Mouse (Mus musculus): ENCODE data around the gene Kcnk3.

Kcnk3 gene

DNA sequence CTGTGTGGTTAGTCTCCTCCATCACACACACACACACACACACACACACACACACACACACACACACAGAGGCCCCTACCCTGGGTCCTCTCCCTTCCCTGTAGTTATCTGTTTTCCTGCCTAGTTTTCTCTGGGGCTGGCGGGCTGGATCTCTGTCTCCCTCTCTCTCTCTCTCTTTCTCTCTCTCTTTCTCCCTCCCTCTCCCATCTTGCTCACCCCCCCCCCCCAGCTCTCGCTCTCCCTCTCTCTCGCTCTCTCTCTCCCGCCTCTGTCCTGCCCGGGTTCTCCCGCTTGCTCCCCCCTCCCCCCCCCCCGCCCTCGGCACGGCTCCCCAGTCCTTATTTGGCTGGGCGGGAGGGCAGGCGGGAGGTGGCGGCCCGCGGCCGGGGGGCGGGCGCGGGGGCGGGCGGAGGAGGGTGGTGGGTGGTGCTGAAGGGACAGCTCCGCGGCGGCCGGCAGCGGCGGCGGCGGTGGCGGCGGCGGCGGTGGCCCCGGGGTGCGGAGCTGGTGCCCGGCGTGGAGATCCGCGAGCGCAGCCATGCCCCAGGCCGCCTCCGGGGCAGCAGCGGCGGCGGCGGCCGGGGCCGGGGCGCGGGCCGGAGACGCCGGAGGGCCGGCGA lies at the start of gene Kcnk3:
Kcnk3 (plus strand) TSS at position 490 of the 620 bp plus-strand sequence.
- DNase-seq (ENCODE audit: low spot score), result no peak

DNA sequence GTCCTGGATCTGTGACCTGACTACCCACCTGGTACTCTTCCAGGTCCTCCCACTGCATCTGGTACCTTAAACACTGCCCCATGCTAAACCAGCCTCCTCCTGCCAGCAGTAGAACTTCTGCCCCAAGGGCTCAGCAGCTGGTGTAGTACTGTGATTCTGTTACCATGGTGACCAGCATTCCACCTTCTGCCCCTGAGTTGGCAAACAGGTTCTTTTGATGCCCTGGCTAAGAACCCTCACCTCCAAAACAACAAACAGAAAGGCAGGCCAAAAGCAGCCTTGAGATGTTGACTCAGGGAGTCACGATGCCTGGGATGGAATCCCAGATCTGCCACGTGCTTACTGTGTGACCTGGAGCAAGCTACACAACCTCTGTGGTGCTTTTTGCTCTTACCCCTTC lies 42.3 kb upstream of the Kcnk3 start, which contains the start of gene Cib4:
Cib4 (minus strand) TSS at position 139 of the 400 bp plus-strand sequence.
- DNase-seq (ENCODE audit: low spot score), result no peak

DNA sequence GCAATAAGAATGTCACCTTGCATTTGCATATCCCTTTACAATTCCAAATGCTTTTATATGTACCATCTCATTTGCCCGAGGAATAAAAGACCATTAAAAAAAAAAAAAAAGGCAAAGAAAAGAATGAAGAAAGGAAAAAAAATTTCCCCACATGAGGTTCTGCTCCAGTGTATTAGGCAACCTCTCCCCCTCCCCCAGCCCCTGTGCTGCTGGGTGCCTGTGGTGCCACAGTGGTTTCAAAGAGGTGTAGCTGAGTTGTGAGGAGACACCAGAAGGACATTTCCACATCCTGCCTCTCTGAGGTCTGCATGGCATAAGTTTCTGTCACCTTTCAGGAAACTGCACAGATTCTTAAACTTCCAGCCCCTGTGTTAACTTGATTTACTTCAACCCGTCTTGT lies 39.3 kb upstream of the Kcnk3 start:
- DNase-seq (ENCODE audit: low spot score), result no peak

DNA sequence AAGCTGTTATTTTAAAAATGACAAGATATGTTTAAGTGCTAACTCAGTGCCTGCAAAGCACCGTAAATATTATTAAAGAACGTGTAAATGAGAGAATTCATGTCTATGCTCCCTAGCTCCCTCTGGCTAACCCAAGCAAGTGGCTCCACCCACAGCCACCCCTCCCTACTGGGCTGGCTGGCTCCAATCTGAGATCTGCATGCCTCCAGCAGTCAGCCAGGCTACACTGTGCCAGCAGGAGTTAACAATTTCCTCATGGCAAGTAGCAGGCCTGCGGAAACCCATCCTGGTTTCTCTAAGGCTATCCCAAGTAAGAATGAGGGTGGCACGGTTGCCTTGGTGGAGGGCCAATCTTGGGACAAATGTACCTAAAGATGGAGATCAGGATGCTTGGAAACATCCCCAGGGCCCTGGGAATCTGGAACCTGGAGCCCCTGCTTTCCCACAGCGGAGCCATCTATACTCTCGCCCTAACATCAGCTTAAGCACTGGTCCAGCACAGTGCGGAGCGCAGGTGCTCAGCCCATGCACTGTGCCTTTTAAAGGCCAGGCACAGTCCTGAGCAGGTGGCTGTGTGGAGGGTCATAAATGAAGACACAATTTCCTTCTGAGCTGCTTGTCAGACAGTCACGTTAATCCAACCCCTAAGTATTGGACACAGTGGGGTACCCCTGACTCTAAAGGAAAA lies 37.5 kb upstream of the Kcnk3 start:
- no peak for DNase-seq (ENCODE audit: low spot score)

DNA sequence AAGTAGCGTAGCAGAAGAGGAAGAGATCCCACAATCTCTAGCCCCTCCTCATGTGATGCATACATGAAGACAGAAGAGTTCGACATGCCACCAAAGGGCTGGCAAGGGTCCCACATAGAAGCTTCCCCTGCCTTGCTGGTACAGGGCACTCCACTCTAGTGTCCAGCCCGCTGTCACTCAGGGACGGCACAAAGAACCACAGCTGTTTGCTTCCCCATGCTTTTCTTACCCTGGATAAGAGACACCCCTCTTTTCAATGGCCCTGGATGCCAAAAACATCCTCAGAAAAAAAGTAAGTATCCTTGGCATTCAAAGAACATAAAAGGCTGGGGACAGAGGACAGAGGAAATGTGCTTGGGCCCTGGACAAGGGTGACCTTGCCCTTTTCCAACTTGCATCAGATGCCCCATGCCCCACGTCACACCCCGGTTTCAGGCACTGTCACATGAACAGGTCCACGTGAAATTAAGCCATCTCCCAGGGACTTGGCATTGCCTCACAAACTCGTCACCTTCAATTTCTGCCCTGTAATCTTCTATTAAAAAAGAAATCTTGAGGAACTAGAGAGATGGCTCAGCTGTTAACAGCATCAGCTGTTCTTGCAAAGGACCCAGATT lies 36.8 kb upstream of the Kcnk3 start:
- no peak for DNase-seq (ENCODE audit: low spot score)

DNA sequence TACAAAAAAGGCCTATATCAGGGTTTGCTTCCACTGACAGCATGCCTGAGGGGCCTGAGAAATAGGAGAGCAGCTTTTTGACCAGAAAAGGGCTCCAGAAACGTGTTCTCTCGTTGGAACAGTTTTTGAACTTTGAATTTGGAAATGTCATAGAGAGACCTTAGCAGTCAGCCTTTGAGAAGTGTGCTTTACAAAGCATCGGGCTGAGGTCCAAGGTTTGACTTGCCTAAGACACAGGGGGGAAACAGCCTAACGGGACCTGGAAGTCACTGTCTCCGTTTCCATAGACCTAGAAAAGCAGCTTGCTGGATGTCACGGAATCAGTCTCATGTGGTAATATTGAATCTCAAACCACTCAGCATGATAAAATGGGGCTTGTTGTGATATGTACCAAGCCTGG lies 36.0 kb upstream of the Kcnk3 start:
- DNase-seq (ENCODE audit: low spot score), result no peak

DNA sequence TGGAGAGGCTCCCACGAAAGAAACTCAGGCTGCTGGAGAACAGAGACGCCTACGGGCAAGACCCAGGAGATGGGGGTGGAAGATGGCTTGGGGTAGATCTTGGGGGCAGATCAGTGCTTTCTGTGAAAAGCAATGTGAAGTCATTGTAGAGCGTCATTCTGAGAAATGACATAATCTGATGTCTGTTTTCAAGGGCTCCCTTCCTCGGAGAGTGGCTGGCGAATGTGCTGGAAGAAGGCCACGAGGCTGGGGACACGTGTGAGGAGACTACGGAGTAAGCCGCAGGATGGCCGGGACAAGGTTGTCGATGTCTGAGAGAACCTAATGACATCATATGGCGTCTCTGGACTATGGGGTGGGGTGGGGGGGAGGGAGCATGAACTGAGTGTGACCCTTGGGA lies 34.0 kb upstream of the Kcnk3 start:
- DNase-seq (ENCODE audit: low spot score), result no peak

DNA sequence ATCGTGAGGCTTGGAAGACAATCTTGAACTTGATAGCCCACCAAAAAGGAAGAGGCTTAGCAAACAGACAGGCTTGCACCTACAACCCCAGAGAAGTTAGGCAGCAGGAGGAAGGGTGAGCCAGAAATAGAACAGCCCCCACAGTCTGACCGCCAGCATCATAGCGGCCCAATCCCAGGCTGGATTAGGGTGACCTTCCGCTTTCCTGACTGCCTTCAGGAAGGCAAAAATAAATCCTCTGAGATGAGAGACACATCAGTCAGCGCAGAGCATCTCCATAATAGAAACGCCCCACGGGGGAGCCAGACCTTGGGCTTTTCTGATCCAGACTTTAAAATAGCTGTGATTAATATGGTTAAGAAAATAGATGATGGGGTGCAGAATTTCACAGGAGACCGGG lies 33.0 kb upstream of the Kcnk3 start:
- no peak for DNase-seq (ENCODE audit: low spot score)

DNA sequence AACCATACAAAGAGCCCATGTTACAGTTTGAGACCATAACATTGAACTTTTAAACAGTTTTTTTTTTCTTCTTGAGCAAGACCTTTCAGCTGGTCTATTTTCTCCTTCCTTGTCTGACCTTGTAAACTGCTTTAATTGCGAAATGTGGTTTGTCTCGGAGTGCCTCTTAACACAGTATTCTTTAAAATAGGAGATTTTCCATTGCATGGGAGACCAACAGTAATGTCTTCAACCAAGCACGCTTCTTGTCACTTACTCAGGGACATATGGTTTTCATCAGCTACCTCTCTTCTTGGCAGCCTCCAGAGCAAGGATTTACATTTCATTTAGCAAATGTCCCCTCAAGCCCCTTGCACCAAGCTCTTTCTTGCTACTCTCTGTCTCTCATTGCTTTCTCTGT lies 31.7 kb upstream of the Kcnk3 start:
- no peak for DNase-seq (ENCODE audit: low spot score)

DNA sequence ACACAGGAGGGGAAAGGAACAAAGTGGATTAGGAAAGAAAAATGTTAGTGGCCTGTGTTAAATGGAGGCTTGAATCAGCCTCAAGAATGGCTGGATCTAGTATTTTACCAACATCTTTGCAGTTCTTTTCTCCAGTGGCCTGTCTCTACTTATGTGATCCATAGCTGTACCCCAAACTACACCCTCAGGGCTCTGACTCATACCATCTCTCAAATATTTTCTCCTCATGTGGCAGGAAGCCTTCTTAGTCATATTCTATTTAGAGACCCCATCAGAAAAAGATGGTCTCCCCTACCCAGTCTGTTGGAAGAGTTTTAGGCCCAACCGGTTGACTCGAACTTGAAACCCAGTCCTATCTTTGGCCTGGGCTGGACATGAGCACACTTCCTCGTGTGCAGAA lies 28.5 kb upstream of the Kcnk3 start:
- no peak for DNase-seq (ENCODE audit: low spot score)

DNA sequence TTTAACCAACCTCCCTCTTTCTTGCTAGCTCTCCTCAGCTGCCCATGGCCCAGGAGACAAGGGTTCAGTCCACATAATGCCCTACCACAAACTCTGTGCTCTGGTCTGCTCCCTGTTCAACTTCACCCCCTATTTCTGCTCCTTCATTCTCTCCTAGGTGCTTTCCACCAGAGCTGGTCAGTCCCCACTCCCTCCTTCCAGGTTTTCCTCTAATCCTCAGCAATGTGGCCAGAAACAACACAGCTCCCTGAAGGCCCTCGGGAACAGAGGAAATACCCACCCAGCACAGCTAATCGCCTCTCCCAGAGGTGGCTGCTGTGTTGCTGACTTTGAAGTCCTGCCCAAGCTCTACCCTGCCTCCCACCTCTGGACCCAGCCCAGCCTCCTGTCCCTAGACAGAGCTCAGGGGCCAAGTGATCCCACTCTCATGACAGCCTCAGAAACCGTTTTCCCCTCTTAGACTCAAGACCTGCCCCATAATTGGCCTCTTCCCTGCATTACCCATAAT lies 27.9 kb upstream of the Kcnk3 start:
- no peak for DNase-seq (ENCODE audit: low spot score)

DNA sequence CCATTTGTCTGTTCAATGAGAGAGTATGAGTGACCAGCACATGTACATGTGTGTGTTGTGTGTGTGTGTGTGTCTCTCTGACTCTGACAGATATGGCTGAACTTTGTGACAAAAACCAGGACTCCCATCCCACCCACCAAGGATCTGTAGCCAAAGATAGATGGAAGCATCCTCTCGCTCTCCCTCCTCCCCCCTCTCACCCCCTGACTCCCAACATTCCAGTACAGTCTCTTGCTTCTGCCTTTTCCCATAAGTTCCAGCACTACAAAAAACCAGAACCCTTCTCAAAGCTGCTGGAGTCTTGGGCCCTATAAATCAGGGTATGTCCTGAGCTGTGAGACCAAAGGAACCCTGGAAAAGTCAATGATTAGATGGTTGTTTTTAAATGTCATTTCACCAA lies 19.5 kb upstream of the Kcnk3 start:
- DNase-seq (ENCODE audit: low spot score), result no peak

DNA sequence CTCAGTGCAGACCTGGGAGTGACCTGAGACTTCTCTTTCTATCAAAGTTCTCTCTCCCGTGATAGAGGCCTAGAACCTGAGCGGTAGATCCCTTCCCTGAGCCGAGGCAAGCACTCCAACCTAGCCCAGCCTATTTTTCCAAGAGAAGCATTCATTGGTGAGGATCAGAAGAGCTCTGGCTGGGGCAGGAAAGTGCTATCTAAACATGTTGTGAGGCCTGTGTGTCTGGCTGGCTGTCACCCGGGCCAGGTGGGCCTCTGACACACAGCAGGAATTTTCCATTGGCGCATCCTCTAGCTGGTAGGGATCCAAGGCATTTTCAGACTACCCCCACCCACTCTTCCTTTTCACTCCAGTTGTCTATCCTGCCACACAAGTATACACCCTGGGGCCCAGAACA lies 16.1 kb upstream of the Kcnk3 start:
- DNase-seq (ENCODE audit: low spot score), result no peak

DNA sequence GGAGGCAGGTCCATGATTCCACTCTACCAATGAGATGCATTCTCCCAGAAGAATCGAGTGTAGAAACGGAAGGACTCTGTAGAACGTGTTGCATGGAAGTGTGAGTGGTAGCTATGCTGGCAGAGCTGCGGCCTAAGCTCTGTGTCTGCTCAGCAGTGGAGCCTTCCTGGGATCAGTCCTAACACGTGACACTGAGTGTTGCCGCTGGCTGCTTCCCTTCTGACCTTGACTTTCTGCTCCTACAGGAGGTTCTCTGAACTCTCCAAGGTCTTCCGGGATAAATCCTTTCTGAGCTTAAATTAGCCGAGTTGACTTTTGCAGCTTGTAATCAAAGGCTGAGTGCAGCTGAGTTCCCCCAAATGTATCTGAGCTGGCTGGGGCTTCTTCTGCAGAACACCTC lies 13.6 kb upstream of the Kcnk3 start:
- no peak for DNase-seq (ENCODE audit: low spot score)

DNA sequence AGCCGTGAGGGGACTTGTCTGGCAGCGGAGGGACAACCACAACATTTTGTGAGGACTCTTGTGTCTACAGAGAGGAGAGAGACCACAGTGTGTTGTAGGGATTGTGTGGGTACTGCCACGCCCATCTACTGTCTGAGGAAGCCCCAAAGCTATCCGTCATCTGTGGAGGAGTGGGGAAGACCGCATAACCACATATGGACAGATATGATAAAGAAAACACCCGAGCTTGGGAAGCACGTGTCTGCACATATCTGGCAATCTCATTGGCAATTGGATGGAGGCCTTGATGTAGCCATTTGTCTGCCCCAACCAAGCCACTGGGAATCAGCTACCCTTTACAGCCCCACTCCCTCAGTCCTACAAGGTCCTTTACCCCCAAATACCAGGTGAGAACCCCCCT lies 11.7 kb upstream of the Kcnk3 start:
- DNase-seq (ENCODE audit: low spot score), result no peak

DNA sequence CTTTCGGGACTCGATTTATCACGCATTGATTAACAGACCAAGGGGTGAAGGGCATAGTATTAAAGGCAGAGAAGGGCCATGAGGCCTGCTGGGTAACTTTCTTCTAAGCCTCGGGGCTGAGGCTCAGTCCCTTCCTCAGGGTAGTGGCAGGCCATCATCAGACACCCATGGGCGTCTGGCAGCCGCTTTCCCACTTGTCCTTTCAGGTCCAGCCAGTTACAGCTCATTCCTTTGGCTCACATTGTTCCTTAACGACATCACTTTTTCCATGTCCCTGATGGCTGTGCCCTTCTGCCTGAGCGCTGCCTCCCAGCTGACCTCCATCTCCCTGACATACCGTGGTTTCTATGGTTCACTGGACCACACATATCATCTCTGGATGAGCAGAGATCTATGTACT lies 10.7 kb upstream of the Kcnk3 start:
- no peak for DNase-seq (ENCODE audit: low spot score)

DNA sequence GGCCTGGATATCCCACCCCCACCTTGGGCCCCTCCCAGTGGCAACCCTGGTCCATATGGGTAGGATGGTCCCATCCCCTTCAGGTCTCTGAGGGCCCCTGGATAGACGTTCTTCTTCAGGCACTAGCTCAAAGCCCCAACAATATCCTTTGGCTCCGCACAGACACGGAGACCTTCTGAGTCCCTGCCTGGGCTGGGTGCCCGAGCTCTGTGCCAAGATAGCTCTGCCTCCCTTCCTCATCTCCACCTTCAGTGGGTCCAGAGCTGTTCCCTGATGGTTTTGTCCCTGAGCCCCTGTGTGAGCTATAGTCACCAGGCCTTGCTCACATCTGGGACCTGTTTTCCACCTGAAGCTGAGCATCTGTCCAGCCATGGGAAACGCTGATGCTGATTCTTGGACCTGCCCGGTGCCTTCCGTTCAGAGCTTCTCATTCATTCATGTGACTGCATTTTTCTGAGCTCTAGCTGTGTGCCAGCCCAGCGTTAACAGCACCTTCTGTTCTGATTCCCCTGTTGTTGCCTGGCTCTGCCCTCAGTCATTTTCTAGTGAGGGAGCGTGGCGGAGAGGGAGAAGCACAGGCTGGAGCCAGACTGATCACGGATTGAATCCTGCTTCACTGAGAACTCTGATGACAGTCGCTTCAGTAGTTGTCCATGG lies 10.2 kb upstream of the Kcnk3 start:
- DNase-seq (ENCODE audit: low spot score), result no peak

DNA sequence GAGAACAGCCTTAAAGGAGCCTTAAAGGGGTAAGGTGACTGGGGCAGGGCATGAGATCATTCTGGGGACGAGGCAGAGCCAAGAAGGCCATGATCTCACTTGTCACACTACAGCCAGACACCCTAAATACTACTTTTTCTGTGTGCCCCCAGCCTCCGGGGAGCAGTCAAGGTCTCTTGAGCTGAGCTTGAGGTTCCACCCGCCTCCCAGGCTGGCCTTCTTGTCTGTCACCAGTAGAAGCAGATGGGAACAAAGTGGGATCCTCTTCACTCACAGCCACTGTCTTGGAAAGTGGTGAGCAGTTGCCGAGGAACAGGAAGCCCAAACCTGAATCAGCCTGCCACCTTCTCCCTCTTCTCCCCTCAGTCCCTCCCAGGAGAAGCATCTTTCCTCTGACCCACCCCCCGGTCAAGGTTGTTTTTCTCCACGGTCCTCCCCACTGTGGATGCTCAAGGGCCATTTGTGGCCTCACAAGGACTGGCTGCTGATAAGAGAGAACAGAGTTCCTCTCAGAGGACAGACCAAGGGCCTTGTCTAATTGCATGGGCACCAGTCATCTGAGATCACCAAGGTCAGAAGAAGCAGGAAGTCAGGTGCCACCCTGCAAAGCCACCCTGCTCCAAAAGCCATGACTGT lies 9.4 kb upstream of the Kcnk3 start:
- DNase-seq (ENCODE audit: low spot score), result no peak

DNA sequence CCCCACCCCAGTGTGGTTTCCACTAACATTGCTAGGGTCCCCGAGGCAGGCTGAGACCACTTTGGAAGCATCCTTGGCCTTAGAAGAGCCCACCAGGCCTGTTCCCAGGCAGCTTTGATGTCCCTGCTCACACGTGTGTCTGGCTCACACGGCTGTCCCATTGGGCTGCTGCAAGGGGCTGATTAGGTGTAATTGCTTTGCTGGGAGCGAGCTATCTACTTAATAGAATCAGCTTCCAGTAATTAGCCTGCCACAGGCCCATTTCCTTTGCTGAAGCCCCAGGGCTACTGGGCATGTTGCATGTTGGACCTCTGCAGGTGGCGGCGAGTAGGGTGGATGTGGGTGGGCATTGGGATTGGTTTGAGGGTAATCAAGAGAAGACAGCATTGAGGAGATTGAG lies 7.2 kb upstream of the Kcnk3 start:
- DNase-seq (ENCODE audit: low spot score), result no peak

DNA sequence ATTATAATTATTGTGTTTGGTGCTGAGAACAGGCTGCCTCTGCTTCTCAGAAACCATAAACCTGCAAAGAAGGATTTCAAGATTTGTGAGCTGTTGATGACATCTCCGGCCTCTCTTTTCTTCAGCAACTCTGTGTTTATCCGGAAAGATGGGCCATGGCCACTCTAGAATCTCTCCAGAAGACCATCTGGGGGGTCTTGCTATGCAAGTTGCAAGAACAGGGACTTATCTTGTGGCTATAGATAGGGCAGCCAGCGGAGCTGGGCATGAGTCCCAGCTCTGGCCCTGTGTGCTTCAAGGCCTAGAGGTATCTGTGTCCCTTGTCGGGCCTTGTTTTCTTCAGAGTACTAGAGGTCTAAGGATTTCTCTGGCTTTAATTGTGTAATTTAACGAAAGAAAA lies 6.0 kb upstream of the Kcnk3 start:
- DNase-seq (ENCODE audit: low spot score), result no peak

DNA sequence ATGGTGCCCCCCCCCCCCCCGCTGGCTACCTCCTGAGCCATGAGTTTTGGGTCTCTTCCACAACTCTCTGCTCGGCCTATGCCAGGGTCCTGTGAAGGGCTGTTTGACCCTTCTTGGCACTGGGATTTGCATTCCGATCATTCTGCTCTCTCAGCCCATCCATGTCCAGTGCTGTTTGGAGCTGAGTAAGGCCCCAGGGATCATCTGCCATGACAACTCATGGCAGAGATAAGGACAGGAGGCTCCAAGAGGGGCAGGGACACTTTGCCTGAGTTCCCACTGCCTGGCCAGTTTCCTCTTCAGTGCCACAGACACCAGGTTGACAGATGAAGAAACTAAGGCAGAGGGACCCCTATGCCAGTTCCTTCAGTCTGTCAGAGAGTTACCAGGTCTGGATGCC lies 1.4 kb upstream of the Kcnk3 start:
- DNase-seq (ENCODE audit: low spot score), result no peak

DNA sequence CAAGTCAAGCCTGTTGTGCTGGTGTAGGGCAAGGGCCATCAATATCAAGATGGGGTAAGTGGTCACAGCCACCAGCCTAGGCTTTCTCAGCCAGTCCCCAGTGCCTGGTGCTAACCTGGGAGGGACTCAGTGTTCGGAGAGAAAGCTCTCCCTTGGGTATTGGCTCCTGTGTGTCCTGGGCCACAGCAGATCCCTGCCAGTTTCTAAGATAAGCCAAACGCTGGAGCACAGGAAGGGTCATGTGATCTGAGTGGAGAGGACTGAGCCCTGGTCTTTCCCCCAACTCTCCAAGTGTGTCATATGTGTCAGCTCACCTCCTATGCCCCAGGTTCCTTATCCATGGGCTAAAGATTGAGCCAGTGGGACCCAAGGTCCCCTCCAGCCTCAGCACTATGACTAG lies 869 bp upstream of the Kcnk3 start:
- DNase-seq (ENCODE audit: low spot score), result no peak
